14 mouse cellular contexts compared by ENCODE assay signal in the genomic region with DNA sequence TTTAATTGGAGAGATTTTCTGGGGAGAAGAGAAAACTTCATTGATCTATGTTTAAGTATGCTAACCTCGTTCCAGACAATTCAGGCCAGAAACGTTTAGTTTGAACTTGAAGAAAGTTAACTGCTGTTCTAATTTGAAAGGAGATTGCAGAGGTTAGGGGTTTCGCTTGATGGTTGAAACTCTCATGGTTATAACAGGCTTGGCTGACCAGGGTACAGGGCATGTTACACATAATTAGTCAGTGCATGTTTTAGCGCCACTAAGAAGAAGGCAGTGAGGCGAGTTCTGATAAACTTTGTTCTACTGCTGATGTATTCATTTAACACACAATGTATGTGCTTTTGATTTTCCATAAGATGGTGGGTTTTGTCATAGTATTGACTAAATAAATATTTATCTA.
"Had no signal": no experiment of that assay in that cellular context is flagged by ENCODE, and none has a peak within 500 bp of the region (broad histone marks: within the 10 kb centered on the region; RNA-seq: fewer than 3 reads in every experiment).

No protein-coding gene starts in this region.

- H3K9me3 ChIP-seq: limb, embryonic 10.5 days; liver, embryonic 15.5 days; lung, embryonic 15.5 days; neural tube, embryonic 12.5 days had no signal

- H3K27ac ChIP-seq: left cerebral cortex, adult 2 months; limb, embryonic 10.5 days; liver, embryonic 15.5 days; lung, embryonic 15.5 days; macrophage; neural tube, embryonic 12.5 days had no signal

- H3K4me1 ChIP-seq: limb, embryonic 10.5 days; lung, embryonic 15.5 days; megakaryocyte, embryonic 14.5 days; neural tube, embryonic 12.5 days had no signal

- H3K27me3 ChIP-seq: liver, embryonic 15.5 days; lung, embryonic 15.5 days; megakaryocyte, embryonic 14.5 days; neural tube, embryonic 12.5 days had no signal

- H3K36me3 ChIP-seq: limb, embryonic 10.5 days; liver, embryonic 15.5 days; lung, embryonic 15.5 days; neural tube, embryonic 12.5 days had no signal

- DNase-seq: kidney, adult 18-20 months; kidney, postnatal 25 days; lung, postnatal 14 days; right cerebral cortex, adult 18-20 months; right cerebral cortex, postnatal 25 days; thymus, postnatal 36 days had no signal

- H3K9ac ChIP-seq: liver, embryonic 15.5 days; lung, embryonic 15.5 days; neural tube, embryonic 12.5 days had no signal

- H3K4me2 ChIP-seq: liver, embryonic 11.5 days; liver, embryonic 15.5 days; lung, embryonic 15.5 days; neural tube, embryonic 12.5 days had no signal

- H3K4me3 ChIP-seq: left cerebral cortex, adult 2 months; limb, embryonic 10.5 days; liver, embryonic 15.5 days; lung, embryonic 15.5 days; megakaryocyte, embryonic 14.5 days; neural tube, embryonic 12.5 days had no signal
